Mouse (Mus musculus) limb, embryonic 11.5 days (tissue): ENCODE data around the gene Mchr1. TPM values are rescaled to one million over a fixed set of nuclear protein-coding genes. Genes with fewer than 3 reads are reported as not detected.

Experiments used
- ATAC-seq: fragments of 200-750 bp; cut with Nextera tagmentation; 2 replicates; pipeline ENCODE4 v1.8.0; 2017; ENCODE audit warnings: low read depth; ENCODE audit not compliant: insufficient number of reproducible peaks, low FRiP score, low TSS enrichment
- DNase-seq: peaks from one replicate; pipeline ENCODE4 v3.0.0-alpha.2; 2015; ENCODE audit warnings: low spot score
- H3K27ac ChIP-seq: fragments of 300-500 bp; sonication (generic); replicated peaks from 2 replicates; pipeline ENCODE4 v1.5.1; 2014; ENCODE audit warnings: low read depth, mild to moderate bottlenecking, low read length
- H3K27me3 ChIP-seq: fragments of 300-500 bp; sonication (generic); 2 replicates; pipeline ENCODE4 v1.6.1; 2014; ENCODE audit warnings: mild to moderate bottlenecking, low read length, mixed read lengths; ENCODE audit not compliant: control insufficient read depth, insufficient read depth
- H3K36me3 ChIP-seq: fragments of 300-500 bp; sonication (generic); 2 replicates; pipeline ENCODE4 v1.6.1; 2014; ENCODE audit warnings: mild to moderate bottlenecking, low read length, moderate library complexity, mixed read lengths; ENCODE audit not compliant: control insufficient read depth, insufficient read depth
- H3K4me1 ChIP-seq: fragments of 300-500 bp; sonication (generic); 2 replicates; pipeline ENCODE4 v1.6.1; 2014; ENCODE audit warnings: low read length, mixed read lengths; ENCODE audit not compliant: control insufficient read depth, insufficient read depth
- H3K4me2 ChIP-seq: fragments of 300-500 bp; sonication (generic); 2 replicates; pipeline ENCODE4 v1.6.1; 2014; ENCODE audit warnings: low read depth, mild to moderate bottlenecking, moderate library complexity; ENCODE audit not compliant: severe bottlenecking
- H3K4me3 ChIP-seq: fragments of 300-500 bp; sonication (generic); 2 replicates; pipeline ENCODE4 v1.5.1; 2014; ENCODE audit warnings: low read depth, low read length
- H3K9ac ChIP-seq: fragments of 300-500 bp; sonication (generic); 2 replicates; pipeline ENCODE4 v1.6.1; 2014; ENCODE audit warnings: mild to moderate bottlenecking, low read length
- H3K9me3 ChIP-seq: fragments of 300-500 bp; sonication (generic); 2 replicates; pipeline ENCODE4 v1.6.1; 2016; ENCODE audit warnings: low read length; ENCODE audit not compliant: control insufficient read depth
- WGBS: fragments of 180-500 bp; shearing (Covaris S2); extraction: QIAGEN DNeasy Blood & Tissue Kit; methylation state at CpG from one replicate; pipeline ENCODE4 v1.1.7; 2014; 5-methylcytosine and 5-hydroxymethylcytosine counted together
- polyA plus RNA-seq: library from polyadenylated mRNA; unstranded; fragments of >200 nt; fragmentation: Nextera tagmentation; extraction: Ambion mirVana; gene quantifications from 2 replicates; pipeline ENCODE4 v1.2.1, GENCODE M21; 2014

Mchr1 gene
- polyA plus RNA-seq = 0.28 and 0.55 TPM in 2 replicates

DNA sequence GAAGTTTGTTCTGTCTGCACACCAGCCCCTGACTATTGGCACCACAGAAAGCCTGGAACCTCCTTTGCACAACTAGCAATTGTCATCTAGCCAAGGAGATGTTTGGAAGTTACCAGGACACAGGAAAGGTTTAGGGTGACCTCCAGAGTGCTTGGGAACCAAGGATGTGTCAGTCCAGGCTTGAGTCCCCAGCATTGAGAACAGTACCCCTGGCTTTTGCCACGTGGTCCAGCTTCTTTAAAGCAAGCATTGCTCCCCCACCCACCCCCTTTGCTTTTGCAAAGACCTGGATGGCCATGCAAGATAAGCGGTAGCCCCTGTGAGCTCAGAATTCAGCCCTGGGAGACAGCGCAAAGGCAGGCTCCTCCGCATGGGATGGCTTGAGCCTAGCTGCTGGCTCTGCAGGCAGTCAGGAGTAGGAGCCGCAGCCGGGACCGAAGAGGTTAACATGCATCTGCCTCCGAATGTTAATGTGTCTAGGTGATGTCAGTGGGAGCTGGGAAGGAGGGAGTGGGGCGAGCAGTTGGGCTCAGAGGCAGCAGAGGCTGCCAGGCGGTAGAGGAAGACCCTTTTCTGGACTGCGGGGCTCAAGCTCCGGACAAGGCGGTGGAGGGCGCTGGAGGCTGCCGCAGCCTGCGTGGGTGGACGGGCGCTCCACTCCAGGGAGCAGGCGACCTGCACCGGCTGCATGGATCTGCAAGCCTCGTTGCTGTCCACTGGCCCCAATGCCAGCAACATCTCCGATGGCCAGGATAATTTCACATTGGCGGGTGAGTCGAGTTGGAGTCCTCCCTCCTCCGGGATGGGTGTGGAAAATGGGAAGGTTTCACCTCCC is at the start of gene Mchr1:
Mchr1 (plus strand) TSS at position 414 of the 835 bp plus-strand sequence.
- 0% methylated on average over 25 of the region's 25 CpGs for WGBS
- H3K9me3 ChIP-seq = no peaks in the 10 kb centered on the region
- peak within 1 kb of the TSS; percentile 36; the same call in 1 of the 2 replicates for H3K9ac ChIP-seq
- peak; percentile 73 for DNase-seq
- H3K4me2 ChIP-seq = peak within 1 kb of the TSS; percentile 69
- ATAC-seq = peak; percentile 54; the same call in 1 of the 2 replicates
- peak within 1 kb of the TSS; percentile 33 for H3K4me3 ChIP-seq
- H3K36me3 ChIP-seq = no peaks in the 10 kb centered on the region
- 0 out of 2 replicates have a peak, but pooled peaks cover 2% of the 10 kb centered on the region for H3K4me1 ChIP-seq
- no peak within 1 kb of the TSS for H3K27ac ChIP-seq
- H3K27me3 ChIP-seq = peaks cover 6% of the 10 kb centered on the region; the same call in 1 of the 2 replicates

DNA sequence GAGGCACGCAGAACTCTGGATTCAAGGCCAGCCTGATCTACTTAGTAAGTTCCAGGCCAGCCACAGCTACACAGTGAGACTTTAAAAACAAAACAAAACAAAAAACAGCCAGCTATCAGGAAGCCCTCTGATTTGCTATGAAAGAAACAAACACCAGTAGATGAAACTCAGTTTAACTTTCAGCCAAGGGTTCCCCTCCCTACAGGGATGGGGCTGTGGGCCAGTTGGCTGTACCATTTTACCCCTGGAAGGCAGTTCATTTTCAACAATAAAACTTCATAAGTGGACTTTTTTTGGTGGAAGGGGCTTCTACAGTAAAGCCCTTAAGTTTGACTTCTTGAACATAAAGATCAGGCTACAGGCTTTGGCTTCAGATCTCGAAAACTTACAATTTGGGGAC is 46.2 kb upstream of the Mchr1 start:
- Histone ChIP-seq H3K4me1 (0 out of 2 replicates have a peak, but pooled peaks cover 3% of the 10 kb centered on the region), H3K27ac (no peak overlapping the region), H3K27me3 (no peaks in the 10 kb centered on the region), H3K9ac (no peak overlapping the region), H3K36me3 (no peaks in the 10 kb centered on the region), H3K9me3 (no peaks in the 10 kb centered on the region), H3K4me3 (no peak overlapping the region), H3K4me2 (no peak overlapping the region)
- ATAC-seq = no peak
- DNase-seq = no peak
- whole genome bisulfite sequencing = 94% methylated on average over 2 of the region's 2 CpGs

DNA sequence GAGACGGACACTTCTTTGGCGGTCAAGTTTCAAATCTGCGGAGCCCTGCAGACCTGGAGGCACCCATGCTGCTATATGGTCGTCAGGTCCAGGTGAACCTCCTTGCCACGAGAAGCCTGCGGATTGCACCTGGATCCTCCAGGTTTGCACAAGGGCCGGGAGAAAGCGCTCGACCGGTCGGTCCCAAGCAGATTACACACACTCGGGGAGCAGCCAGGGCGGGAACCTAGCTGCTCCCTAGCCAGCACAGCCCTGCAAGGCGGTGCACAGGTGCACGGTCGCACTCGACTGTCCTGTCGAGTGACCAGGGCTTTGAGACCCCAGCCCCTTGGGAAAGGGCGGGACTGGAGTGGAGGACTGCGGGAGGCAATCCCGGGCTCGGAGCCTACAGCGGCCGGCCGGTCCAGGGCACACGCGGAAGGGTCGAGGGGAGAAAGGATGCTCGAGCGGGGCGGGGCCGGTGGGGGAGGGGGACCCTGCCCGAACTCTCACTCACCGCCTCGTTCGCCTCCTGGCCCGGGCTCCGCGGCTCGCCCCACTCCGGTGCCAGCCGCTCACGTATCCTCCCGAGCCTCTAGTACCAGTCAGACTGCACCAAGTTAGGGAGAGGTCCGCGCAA is 45.2 kb upstream of the Mchr1 start:
- peak; percentile 71; the same call in 1 of the 2 replicates for ATAC-seq
- DNase-seq = no peak
- H3K4me2 ChIP-seq = peak overlapping the region; percentile 93
- H3K4me3 ChIP-seq = peak overlapping the region; percentile 81
- H3K9ac ChIP-seq = peak overlapping the region; percentile 82
- H3K9me3 ChIP-seq = no peaks in the 10 kb centered on the region
- 0 out of 2 replicates have a peak, but pooled peaks cover 3% of the 10 kb centered on the region for H3K4me1 ChIP-seq
- no peaks in the 10 kb centered on the region for H3K36me3 ChIP-seq
- no peaks in the 10 kb centered on the region for H3K27me3 ChIP-seq
- WGBS = under 1% methylated on average over 40 of the region's 46 CpGs
- H3K27ac ChIP-seq = peak overlapping the region; percentile 47; the same call in 1 of the 2 replicates

DNA sequence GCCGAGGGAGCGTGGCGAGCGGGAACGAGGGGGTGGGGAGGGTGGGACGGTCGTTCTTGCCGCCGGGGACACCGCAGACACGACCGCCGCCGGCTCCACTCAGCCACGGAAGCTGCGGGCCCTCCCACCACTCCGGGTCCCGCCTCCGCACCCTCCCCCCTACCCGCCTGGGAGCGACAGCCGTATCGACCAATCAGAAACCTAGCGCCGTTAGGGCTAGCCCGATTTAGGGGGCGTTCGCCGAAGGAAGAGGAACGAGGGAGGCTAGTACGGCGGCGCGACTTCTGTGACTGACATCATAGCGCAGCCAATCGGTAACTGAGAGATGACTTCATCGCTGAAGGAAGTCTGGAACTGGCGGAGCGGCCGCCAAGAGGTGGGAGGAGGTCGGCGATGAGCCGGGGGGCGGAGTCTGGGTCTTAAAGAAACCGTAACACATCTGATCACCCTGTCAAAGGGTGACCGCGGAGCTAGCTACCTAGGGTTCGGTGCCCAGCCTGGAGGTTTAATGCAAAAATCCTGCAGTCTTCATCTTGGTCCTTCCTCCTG is 44.6 kb upstream of the Mchr1 start, which contains the start of gene Mrtfa:
Mrtfa (minus strand) TSS at position 128 of the 549 bp plus-strand sequence.
- H3K4me2 ChIP-seq = peak within 1 kb of the TSS; percentile 93
- H3K4me1 ChIP-seq = 0 out of 2 replicates have a peak, but pooled peaks cover 3% of the 10 kb centered on the region
- H3K36me3 ChIP-seq = no peaks in the 10 kb centered on the region
- no peaks in the 10 kb centered on the region for H3K9me3 ChIP-seq
- peak; percentile 100 for DNase-seq
- peak; percentile 99 for ATAC-seq
- H3K27me3 ChIP-seq = no peaks in the 10 kb centered on the region
- WGBS = under 1% methylated on average over 48 of the region's 48 CpGs
- peak within 1 kb of the TSS; percentile 82 for H3K9ac ChIP-seq
- H3K4me3 ChIP-seq = peak within 1 kb of the TSS; percentile 81
- peak within 1 kb of the TSS; percentile 47; the same call in 1 of the 2 replicates for H3K27ac ChIP-seq

DNA sequence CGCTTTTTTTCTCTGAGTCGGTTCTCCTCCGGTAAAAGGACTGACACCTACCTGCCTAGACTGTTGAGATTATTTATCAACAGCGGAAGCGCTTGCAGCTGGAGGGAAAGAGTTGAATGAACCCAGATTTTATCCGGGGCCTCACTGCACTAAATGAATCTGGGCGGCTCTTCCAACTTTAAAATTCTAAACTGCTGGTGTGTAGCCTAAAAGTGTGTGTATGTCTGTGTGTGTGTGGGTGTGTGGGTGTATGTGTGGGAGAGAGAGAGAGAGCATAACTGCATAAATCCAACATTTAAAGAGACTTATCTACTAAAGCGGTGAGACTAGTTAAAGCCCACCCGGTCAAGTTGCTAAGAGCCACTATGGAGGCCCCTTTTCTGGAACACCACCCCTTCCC is 44.0 kb upstream of the Mchr1 start:
- peak overlapping the region; percentile 57 for H3K4me2 ChIP-seq
- 0 out of 2 replicates have a peak, but pooled peaks cover 3% of the 10 kb centered on the region for H3K4me1 ChIP-seq
- H3K27ac ChIP-seq = no peak overlapping the region
- H3K27me3 ChIP-seq = no peaks in the 10 kb centered on the region
- H3K4me3 ChIP-seq = peak overlapping the region; percentile 81
- no peaks in the 10 kb centered on the region for H3K36me3 ChIP-seq
- H3K9ac ChIP-seq = peak overlapping the region; percentile 65; the same call in 1 of the 2 replicates
- no peaks in the 10 kb centered on the region for H3K9me3 ChIP-seq
- DNase-seq (no peak), ATAC-seq (no peak)
- 30% methylated on average over 9 of the region's 9 CpGs for WGBS

DNA sequence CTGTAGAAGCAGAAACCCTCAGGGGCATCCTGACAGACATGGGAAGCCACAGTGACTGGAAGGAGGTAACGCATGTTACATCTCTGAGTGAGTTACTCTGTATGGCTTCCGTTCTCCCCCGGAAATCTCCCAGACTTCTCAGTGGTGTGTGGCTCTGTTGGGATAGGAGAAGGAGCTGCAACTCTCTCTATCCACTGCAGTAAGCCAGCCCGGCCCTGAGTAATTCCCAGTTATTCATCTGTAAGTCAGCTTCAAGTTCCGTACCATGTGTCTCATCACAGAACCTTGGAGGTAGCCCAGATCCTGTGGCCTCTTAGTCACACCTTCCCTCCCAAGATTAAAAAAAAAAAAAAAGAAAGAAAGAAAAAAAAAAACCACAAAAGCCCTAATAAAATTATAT is 43.0 kb upstream of the Mchr1 start:
- H3K9ac ChIP-seq = no peak overlapping the region
- no peak overlapping the region for H3K27ac ChIP-seq
- 0 out of 2 replicates have a peak, but pooled peaks cover 3% of the 10 kb centered on the region for H3K4me1 ChIP-seq
- H3K4me2 ChIP-seq = no peak overlapping the region
- no peaks in the 10 kb centered on the region for H3K36me3 ChIP-seq
- ATAC-seq (no peak), DNase-seq (no peak)
- no peaks in the 10 kb centered on the region for H3K27me3 ChIP-seq
- no peaks in the 10 kb centered on the region for H3K9me3 ChIP-seq
- no peak overlapping the region for H3K4me3 ChIP-seq
- WGBS = 87% methylated on average over 5 of the region's 5 CpGs

DNA sequence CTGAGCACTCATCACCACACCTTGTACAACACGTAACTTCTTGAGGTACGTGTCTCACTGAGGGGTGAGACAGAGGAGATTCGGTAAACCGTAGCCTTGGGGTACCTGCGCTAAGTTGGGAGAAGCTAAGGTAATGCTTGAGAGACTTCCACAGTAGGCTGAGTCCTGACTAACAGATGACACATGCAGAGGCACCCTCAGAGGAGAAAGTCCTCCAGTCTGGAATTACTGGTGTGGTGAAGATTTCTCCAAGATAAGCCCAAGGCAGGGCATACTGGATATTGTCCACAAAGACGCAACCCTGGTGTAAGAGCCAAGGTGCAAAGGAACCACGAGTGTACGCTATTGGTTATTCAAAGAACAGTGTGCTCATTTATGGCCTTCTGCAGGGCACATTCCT is 42.4 kb upstream of the Mchr1 start:
- Histone ChIP-seq H3K9me3 (no peaks in the 10 kb centered on the region), H3K27me3 (no peaks in the 10 kb centered on the region), H3K4me1 (0 out of 2 replicates have a peak, but pooled peaks cover 3% of the 10 kb centered on the region), H3K9ac (no peak overlapping the region), H3K36me3 (no peaks in the 10 kb centered on the region), H3K4me2 (no peak overlapping the region), H3K27ac (no peak overlapping the region), H3K4me3 (no peak overlapping the region)
- DNase-seq (no peak), ATAC-seq (no peak)
- WGBS = 89% methylated on average over 8 of the region's 8 CpGs

DNA sequence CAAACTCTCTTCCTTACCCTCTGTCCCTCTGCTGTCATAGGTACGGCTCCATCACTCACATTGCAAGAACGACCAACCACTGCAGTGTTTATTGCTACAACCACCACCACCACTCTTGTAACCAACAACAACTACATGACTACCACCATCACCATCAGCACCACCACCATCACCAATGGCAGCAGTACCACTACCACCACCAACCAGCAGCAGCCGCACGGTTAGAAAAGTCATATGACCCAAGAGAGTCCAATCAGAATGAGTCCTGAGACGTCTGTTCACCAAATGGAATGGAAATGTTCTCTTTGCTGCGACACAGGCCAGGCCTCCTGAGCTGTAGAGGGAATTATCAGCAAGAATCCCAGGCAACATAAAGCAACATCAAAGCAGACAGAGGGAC is 40.5 kb upstream of the Mchr1 start:
- ATAC-seq = no peak
- H3K9ac ChIP-seq = no peak overlapping the region
- H3K27me3 ChIP-seq = no peaks in the 10 kb centered on the region
- H3K4me3 ChIP-seq = no peak overlapping the region
- DNase-seq = no peak
- H3K4me1 ChIP-seq = no peaks in the 10 kb centered on the region
- no peaks in the 10 kb centered on the region for H3K36me3 ChIP-seq
- H3K27ac ChIP-seq = no peak overlapping the region
- 87% methylated on average over 6 of the region's 6 CpGs for WGBS
- H3K9me3 ChIP-seq = no peaks in the 10 kb centered on the region
- no peak overlapping the region for H3K4me2 ChIP-seq
